Mouse (Mus musculus): ENCODE results near the gene Actr6.
"Not testable (repeated sequence)": the region's sequence is repeated elsewhere in the genome, so short reads cannot be mapped to it uniquely, and the experiment has no call there.

Actr6 gene

DNA sequence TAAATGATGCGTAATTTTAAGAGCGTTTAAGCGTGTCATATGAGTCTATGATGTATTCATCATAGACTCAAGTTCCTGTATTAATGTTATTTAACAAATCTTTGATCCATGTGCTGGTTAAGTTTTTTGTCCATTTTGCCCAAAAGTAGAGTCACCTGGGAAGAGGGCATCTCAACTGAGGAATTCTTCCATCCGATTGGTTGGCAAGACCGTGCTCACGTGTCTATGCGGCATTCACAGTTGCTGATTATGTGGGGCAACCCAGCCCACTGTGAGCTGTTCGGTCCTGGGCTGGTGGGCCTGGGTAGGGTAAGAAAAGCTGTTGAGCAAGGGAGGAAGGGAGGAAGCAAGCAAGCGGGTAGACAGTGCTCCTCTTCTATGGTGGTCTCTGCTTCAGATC, 6.3 kb upstream of the Actr6 start:
- DNase-seq (ENCODE audit: extremely low read depth, low read depth) = no peak

DNA sequence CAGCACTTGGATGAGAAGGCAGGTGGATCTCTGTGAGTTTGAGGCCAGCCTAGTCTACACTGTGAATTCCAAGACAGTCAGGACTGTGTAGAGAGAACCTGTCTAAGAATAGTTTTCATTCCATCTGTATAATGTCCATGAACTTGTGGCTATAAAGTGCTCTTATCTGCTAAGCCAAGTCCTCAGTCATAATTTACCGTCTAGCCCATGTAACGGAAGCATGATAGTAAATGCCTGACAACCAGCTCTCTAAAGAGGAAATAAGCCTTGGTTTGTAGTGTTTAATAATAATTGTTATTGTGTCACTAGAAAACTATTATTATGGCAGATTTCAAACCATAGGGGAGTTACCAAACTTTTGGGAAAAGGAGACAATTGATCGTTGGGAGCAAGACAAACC, 5.8 kb upstream of the Actr6 start:
- DNase-seq (ENCODE audit: extremely low read depth, low read depth) = peak; percentile 71

DNA sequence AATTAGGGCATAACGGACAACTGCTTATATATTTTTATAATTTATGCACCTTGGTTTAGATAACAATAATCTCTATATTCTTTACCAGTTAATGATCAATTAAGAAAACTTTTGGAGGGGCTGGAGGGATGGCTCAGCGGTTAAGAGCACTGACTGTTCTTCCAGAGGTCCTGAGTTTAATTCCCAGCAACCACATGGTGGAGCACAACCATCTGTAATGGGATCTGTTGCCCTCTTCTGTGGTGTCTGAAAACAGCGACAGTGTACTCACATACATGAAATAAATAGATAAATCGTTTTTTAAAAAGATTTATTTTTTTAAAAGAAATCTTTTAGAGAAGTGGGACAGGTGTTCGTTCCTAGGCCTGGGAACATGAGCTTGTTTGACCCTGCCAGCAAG, 5.0 kb upstream of the Actr6 start:
- DNase-seq (ENCODE audit: extremely low read depth, low read depth) = no peak

DNA sequence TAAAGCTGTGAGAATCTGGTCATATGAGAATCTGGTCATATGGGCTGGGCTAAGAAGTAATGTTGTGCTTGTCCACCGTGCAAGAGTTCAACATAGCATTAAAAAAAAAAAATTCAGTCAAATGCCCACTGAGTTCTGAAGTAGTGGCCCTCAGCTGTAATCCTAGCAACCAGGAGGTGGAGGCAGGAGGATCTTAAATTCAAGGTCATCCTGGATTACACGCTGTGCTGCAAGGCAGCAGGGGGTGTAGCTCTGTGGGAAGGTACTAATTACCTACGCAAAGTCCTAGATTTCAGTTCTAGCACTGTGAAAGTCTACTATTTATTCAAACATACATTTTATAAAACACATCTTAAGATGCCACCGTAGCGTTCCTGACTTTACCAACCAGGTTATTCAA, 754 bp downstream of the Actr6 start:
- no peak for DNase-seq (ENCODE audit: extremely low read depth, low read depth)

DNA sequence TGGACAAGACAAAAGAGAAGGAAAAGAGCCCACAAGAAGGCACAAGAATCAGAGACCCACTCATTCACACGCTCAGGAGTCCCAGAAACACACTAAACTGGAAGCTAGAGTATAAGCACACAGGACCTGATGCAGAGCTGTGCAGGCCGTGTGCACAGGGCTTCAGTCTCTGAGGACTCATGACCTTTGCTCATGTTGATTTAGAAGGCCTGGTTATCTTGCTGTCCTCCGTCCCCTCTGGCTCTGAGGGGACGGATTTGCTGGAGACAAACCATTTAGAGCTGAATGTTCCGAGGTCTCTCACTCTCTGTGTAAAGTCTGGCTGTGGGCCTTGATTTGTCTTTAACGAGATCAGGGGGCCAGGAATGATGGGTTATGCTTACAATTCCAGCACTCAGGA, 1.7 kb downstream of the Actr6 start:
- no peak for DNase-seq (ENCODE audit: extremely low read depth, low read depth)

DNA sequence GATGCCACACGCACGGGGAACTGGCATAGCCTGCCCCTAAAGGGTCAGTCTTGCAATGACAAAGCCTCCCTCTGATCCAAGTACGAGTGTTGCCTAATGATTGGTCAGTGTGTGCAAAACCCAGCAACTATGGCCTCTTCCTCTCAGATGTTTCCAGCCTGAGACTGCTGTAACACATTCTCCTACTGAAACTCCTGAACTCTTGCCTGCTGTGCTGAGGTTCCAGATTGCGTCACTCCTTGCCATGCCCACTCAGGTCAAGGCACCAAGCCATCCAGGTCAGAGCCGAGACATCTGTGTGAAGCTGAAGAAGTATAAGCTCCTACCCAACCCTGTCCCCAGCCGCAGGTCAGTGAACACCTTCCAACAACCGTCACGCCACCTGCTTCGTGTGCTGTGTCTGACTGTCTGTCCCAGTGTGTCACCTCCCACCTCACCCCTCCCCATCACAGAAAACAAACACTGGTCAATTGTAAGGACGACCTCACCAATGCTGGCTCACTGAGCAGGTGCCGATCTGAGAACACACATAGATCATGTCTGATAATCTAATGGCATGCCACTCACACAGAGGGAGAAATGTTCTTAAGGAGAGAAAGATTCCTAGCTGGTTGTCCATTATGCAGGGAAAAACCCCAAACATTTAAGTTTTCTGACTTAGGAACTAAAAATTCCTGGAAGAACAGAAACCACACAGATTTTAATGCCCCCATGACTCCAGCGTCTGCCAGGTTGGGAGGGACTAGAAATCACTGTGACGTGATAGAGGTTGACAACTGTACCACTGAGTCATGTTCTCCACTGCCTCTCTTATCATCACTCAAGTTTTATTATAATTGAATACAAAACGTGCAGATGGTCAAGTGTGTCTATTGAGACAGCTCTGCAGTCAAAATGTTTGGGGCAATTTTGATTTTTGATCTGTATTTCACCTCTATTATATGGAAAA, 9.6 kb downstream of the Actr6 start:
- no peak for DNase-seq (ENCODE audit: extremely low read depth, low read depth)

DNA sequence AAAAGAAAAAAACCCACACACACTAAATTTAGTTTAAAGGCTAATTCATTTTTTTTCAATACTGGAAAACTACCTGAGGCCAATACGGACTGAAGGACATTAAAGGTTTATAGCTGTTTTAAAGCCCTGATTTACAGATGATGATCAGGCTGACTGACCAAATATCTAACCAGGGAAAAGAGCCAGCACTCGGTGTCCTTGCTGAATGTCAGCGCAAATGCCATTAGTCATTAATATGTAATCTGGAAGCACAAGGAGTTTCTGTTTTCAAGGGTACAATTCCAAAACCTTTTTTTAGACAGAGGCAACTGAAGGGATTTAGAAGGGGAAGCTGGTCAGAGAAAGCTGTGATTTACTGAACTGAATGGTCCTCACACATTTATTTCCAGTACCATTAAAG, 11.3 kb downstream of the Actr6 start:
- no peak for DNase-seq (ENCODE audit: extremely low read depth, low read depth)

DNA sequence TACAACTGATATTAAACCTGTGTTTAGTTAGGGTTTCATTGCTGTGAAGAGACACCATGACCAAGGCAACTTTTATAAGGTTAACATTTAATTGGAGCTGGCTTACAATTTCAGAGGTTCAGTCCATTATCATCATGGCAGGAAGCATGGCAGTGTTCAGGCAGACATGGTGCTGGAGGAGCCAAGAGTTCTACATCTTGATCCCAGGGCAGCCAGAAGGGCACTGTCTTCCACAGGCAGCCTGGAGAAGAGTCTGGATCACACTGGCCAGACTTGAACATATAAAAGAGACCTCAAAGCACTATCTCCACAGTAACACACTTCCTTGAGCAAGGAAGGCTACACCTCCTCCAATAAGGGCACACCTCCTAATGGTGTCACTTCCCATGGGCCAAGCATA, 11.8 kb downstream of the Actr6 start:
- no peak for DNase-seq (ENCODE audit: extremely low read depth, low read depth)

DNA sequence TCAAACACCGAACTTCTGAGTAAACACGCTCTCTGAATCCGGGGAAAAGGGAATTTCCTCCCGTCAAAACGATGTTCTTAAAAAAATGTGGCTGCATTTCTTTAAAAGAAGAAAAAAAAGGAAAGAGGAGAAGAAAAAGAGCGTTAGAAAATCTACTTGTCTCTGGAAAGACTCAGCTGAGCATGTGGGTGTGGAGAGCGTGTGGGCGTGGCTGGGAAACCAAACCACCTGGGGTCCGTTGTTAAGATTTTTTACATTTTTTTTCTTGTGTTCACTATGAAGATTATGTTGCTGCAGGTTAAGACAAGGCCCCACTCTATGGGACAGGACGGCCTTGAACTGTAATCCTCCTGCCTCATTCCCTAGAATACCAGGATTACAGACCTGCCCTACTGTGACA, 17.2 kb downstream of the Actr6 start:
- no peak for DNase-seq (ENCODE audit: extremely low read depth, low read depth)

DNA sequence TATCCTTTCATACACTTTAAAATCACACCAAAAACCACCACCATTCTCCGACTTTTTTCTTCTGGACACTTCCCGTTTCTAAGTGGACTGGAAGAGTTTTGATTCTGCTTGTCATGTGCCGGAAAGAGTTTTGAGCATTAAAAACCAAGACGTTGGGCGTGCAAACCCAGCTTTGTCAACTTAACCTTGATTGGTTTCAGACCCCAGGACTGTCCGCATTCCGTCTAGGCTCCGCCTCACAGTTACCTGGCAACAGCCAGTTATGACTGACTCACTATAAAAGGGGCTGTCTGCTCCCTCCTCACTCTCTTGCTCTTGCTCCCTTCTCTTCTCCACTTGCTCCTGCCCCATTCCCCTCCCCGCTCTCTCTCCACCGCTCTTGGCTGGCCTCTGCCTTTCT, 23.4 kb downstream of the Actr6 start:
- no peak for DNase-seq (ENCODE audit: extremely low read depth, low read depth)

DNA sequence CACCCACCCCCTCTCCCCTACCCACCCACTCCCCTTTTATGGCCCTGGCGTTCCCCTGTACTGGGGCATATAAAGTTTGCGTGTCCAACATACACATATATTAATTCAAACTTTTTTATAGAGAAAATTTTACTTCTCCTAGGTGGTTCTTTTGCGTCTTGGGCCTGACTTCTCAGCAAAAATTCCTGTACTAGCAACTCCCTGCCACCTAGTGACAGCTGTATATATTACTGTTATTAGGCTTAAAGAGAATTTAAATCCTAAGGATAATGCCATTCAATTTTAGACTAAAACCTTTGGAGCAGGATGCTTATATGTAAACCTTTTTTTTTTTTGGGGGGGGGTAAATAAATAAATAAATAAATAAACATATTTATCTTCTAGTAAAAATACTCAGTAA, 24.7 kb downstream of the Actr6 start:
- no peak for DNase-seq (ENCODE audit: extremely low read depth, low read depth)

DNA sequence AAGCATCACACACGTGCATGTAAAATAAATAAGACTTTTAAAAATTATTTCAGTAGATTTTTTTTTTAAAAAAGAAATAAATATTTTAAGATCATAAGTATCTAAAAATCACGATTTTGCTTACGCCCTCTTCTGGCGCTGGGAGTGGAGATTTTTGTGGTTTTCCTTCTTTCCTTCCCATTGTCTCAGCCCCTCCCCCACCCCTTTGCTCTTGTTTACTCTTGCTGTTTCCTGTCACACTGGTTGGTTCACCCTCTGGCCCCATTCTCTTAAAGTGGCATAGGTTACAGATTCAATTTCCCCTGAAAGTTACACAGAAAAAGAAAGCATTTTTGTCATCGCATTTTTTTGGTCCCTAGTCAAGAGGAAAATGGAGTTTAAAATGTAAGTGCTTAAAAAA, 29.1 kb downstream of the Actr6 start:
- no peak for DNase-seq (ENCODE audit: extremely low read depth, low read depth)

DNA sequence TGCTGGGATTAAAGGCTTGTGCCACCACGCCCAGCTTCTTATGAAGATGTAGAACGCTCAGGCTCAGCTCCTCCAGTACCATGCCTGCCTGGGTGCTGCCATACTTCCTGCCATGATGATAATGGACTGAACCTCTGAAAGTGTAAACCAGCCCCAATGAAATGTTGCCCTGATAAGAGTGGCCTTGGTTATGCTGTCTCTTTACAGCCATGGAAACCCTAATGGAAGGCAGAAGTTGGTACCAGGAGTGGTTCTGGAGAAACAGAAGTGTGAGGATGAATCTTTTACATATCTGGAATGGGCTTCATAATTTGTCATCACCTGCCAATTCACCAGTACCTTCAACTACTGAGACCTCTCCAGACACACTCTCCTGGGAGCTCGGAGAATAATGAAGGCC, 34.1 kb downstream of the Actr6 start:
- peak; percentile 65 for DNase-seq (ENCODE audit: extremely low read depth, low read depth)

DNA sequence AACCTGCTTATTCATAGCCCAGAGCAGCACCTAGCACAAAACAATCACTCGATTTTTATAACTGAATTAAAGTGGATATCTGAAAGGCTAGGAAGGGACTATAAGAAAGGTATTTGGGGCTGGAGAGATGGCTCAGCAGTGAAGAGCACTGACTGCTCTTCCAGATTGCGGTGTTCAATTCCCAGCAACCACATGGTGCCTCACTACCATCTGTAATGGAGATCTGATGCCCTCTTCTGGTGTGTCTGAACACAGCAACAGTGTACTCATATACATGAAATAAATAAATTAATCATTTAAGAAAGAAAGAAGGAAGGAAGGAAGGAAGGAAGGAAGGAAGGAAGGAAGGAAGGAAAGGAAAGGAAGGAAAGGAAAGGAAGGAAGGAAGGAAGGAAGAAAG, 35.8 kb downstream of the Actr6 start:
- not testable (repeated sequence) for DNase-seq (ENCODE audit: extremely low read depth, low read depth)

DNA sequence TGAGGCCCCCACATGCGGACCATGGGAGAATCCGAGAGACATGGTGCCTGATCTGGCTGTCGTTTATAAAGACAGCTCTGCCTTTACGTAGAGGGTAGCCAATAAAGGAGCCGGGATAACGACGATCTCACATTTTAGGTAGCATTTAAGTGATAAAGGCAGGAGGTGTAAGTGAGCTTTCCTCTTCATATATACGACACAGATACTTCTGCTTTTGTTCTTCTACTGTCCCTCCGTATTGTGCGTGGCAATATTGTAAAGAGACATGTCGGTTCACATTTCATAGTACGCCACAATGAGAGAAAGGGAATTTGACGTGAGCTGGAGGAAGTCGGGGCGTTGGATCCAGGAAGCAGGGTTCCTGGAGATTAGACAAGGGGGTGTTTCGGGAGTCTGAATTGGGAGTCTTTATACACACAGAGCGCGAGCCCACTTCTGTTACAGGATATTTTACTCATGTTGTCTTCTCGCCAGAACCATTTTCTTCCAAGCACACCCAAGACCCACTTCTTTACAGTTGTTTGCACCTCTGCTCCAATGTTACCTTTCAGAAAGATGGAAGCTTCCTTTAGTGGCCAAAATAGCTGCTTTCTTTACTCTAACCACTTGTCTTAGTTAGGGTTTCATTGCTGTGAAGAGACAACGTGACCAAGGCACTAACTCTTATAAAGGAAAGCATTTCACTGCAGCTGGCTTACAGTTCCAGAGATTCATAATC, 36.7 kb downstream of the Actr6 start:
- DNase-seq (ENCODE audit: extremely low read depth, low read depth) = peak; percentile 95

DNA sequence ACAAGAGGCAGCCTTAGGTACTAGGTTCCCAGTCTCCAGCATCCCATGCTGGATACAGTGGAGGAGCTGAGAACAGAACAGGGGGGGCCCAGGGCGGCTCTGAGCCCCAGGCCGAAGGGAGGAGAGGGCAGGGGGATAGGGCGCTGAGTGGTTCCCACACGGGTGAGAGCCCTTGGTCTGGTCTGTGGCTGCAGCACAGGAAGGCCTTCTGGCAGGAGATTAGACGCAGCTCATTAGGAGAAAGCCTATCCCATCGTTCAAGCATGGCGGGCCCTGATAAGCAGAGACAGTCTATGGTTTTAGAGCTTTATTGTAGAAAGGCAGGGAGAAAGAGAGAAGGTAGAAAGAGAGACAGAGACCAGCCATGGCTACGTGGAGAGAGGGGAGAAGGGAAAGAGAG, 42.1 kb downstream of the Actr6 start:
- no peak for DNase-seq (ENCODE audit: extremely low read depth, low read depth)

DNA sequence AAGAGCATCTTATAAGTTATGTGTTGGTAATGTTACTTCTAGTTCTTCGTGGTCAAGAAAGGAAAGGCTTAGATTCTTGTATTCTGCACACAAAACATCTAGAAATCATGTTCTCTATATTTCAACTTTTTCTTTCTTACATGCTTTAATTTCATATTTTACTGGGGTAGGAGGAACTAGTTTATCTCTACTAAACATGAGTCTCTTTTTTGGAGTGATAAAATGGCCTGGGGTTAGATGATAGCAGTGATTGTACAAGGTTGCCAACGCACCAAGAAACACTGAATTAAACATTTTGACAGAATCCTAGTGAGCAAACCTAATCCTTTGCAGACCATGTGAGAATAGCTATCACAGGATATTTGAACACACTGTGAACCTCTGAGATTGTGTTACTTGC, 44.6 kb downstream of the Actr6 start:
- DNase-seq (ENCODE audit: extremely low read depth, low read depth) = no peak

DNA sequence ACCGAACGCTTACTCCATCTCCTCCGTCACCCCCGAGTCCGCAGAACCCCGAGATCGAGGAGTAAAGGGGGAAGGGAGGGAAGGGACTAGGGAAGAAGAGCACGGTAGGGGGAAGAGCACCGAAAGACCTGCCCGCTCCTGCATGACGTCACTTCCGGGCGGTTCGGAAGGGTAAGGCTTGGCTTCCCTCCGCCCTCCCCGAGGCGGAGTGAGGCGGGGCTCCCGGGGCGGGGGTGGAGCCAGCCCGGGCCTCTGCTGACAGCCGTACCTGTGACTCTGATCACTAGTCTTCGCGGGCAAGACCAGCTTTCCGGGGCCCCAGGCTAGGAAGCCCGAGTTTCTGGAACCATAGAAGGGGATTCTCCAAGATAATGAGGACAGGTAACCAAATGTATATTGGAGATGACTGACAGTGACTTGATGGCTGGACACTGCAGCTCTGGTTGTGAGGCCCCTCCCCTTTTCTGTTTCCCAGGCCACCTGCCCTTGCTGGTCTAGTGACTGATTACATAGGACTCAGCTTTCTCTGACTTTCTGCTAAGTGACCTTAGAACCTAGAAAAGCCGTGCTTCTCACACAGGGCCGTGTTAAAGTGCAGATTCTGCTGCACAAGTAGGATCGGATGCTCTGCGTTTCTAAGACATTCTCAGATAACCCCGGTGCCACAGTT, 45.8 kb downstream of the Actr6 start, which contains the start of gene Scyl2:
Gene Scyl2, minus strand, starts transcription at position 147 of the 670 bp plus-strand sequence.
- DNase-seq (ENCODE audit: extremely low read depth, low read depth) = peak; percentile 66

DNA sequence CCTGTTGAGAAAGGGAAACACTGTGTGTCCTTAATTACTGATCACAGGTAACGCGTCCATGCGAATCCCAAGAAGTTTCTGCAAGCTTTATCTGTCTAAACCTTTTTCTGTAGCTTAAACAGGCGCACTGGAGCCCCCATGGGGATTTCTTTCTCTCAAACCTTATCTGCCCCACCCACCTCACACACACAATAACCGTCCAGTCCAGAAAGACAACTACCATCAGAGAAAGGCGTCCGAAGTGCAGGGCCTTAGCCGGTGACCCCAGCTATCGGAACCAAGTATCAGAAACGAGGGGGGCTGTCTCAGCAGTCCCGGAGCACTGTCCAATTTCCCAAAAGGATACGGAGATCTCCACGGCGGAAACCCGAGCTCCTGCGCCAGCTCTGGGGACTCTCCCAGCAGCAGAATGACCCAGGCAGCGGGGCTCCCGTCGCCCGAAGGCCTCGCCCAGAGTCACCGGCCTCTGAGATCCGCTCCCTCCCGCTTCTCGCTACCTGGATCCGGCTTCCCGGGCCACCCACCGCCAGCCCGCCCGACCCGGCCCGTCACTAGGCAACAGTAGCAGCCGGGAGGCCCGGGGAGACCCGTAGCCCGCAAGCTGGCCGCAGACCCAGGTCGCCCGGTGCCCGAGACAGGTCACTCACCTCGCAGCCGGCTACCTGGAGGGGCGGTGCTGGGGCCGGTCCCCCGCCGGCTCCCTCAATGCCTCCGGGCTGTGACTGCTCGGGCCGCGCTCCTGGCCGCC, 46.5 kb downstream of the Actr6 start:
- DNase-seq (ENCODE audit: extremely low read depth, low read depth) = no peak

DNA sequence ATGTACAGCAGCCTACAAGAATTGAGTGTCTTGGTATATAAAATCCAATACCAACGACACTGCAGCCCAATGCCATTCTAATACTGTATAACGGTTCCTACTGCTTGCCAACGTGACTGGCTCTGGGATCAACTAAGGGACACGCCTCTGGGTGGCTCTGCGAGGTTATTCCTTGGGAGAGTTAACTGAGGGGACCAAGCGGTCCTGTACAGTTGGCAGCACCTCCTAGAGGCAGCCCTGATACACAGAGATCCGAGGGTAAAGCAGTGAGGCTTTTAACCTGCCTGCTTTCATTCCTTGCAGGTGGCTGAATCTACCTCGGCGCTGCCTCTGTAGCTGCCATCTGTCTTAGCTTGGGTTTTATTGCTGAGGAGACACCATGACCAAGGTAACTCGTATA, 49.1 kb downstream of the Actr6 start:
- DNase-seq (ENCODE audit: extremely low read depth, low read depth) = no peak

DNA sequence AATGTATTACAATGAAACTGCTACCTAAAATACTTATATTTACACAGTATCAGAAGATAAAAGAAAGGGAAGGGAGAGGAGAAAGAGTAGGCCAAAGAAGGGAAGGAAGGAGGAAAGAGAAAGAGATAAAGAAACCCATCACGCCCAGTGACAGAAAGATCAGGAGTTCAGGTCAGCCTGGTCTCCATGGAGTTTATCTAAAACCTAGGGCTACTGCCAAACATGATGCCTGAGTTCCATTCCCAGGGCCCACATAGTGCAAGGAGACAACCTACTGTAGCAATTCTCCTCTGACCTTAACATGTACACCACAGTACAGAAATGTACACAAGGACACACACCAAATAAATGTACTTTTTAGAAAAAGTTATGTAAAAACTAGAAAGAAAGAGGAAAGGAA, 49.9 kb downstream of the Actr6 start:
- DNase-seq (ENCODE audit: extremely low read depth, low read depth) = no peak

All from MEL-GATA-1-ER (cell line).